In genomic region chr11:101278223-101279192, GRCm38 (mm10) we compare ENCODE assay signal across 8 mouse cellular contexts. TPM values are rescaled to one million over a fixed set of nuclear protein-coding genes. Genes with fewer than 3 reads are reported as not detected.
DNase-seq lines count a peak whose midpoint lies in the region; ATAC-seq and TF ChIP-seq lines count a peak whose summit lies in the region.

Gene Cntd1 (plus strand): TSS chr11:101279012.
Gene Coa3 (minus strand): TSS chr11:101279114.

- H3K27me3 ChIP-seq in lung, embryonic 14.5 days (ENCODE audit: insufficient read depth, low read length) = no peaks in the 10 kb centered on the region

- peak; percentile 96 to 97 for ATAC-seq in hematopoietic stem cell, adult 5-6 weeks (replicated peaks in 1 of 2; ENCODE audit: insufficient read depth in 1 of 2, low FRiP score in 2 of 2, low TSS enrichment in 1 of 2, low read depth in 1 of 2, poor library complexity in 2 of 2, severe bottlenecking in 2 of 2)
- ATAC-seq in lung, embryonic 14.5 days (ENCODE audit: insufficient read depth) = peak; percentile 97

- H3K4me3 ChIP-seq in lung, embryonic 14.5 days (ENCODE audit: low read depth, low read length) = peak within 1 kb of the TSS; percentile 64
- peak within 1 kb of the TSS; percentile 98 for H3K4me3 ChIP-seq in olfactory bulb, adult 2 months (ENCODE audit: insufficient read depth, low read depth, low read length)

- peak within 1 kb of the TSS; percentile 88 for H3K4me2 ChIP-seq in lung, embryonic 14.5 days

- peak; percentile 88 for DNase-seq in Muller cell, postnatal 12 days (ENCODE audit: inconsistent ontology term)
- DNase-seq in cerebellum, adult 8-10 months = peak; percentile 78
- peak; percentile 93 for DNase-seq in forelimb bud, embryonic 11.5 days (ENCODE audit: low read depth, low spot score)
- peak; percentile 78 to 82 for DNase-seq in layer of hippocampus, adult 8-10 months (ENCODE audit: low spot score in 2 of 2)
- DNase-seq in lung, embryonic 14.5 days = peak; percentile 97
- peak; percentile 70 to 85 for DNase-seq in thymus, adult 18-20 months

- H3K9ac ChIP-seq in lung, embryonic 14.5 days = peak within 1 kb of the TSS; percentile 63

- peak; percentile 58; the same call in 1 of the 2 replicates for TF ChIP-seq POLR2A in olfactory bulb, adult 2 months (IDR thresholded peaks at IDR 0.05; ENCODE audit: insufficient read depth, low read depth, low read length)

- 7% methylated on average over 45 of the region's 45 CpGs for WGBS in lung, embryonic 14.5 days
- WGBS in olfactory bulb, adult 2 months = 8% methylated on average over 45 of the region's 45 CpGs

- H3K4me1 ChIP-seq in lung, embryonic 14.5 days (ENCODE audit: insufficient read depth) = peaks cover 16% of the 10 kb centered on the region
- peaks cover 24% of the 10 kb centered on the region for H3K4me1 ChIP-seq in olfactory bulb, adult 2 months (ENCODE audit: control insufficient read depth, insufficient read depth, low read length)

- no peak for TF ChIP-seq CTCF in lung, embryonic 14.5 days (IDR thresholded peaks at IDR 0.05; ENCODE audit: low read depth)
- no peak for TF ChIP-seq CTCF in olfactory bulb, adult 2 months (IDR thresholded peaks at IDR 0.05; ENCODE audit: insufficient read depth, low read depth, low read length)

- no peaks in the 10 kb centered on the region for H3K36me3 ChIP-seq in lung, embryonic 14.5 days (ENCODE audit: insufficient read depth)

- no peak within 1 kb of the TSS for H3K27ac ChIP-seq in lung, embryonic 14.5 days (ENCODE audit: low read depth)
- H3K27ac ChIP-seq in olfactory bulb, adult 2 months (ENCODE audit: insufficient read depth, low read depth, low read length) = peak within 1 kb of the TSS; percentile 53

- H3K9me3 ChIP-seq in lung, embryonic 14.5 days (ENCODE audit: low read depth, low read length) = no peaks in the 10 kb centered on the region

RNA-seq across cellular contexts. Expression of gene Cntd1, which starts in this region (rescaled TPM):
- 1.3 and 2.4 TPM in 2 replicates for total RNA-seq in hematopoietic stem cell, adult 5-6 weeks (2017)
- total RNA-seq in layer of hippocampus, adult 8-10 months (2022) = 1 to 10 TPM in 1 of 4 experiments, under 1 TPM in 3; 0.16 to 1.4 (median 0.52) TPM
- 1.0 and 1.9 TPM in 2 replicates for polyA plus RNA-seq in lung, embryonic 14.5 days (2014; fragmentation: Nextera tagmentation; extraction: Ambion mirVana)
- polyA plus RNA-seq in olfactory bulb, adult 2 months (2012; ENCODE audit: insufficient read depth, insufficient read length, low replicate concordance, missing spikeins) = not detected in 2 replicates

RNA-seq across cellular contexts. Expression of gene Coa3, which starts in this region (rescaled TPM):
- 24.6 and 33.0 TPM in 2 replicates for total RNA-seq in hematopoietic stem cell, adult 5-6 weeks (2017)
- total RNA-seq in layer of hippocampus, adult 8-10 months (2022) = 10 to 100 TPM; 90.3 to 98.9 (median 91.4) TPM
- polyA plus RNA-seq in lung, embryonic 14.5 days (2014; fragmentation: Nextera tagmentation; extraction: Ambion mirVana) = 190 and 197 TPM in 2 replicates
- polyA plus RNA-seq in olfactory bulb, adult 2 months (2012; ENCODE audit: insufficient read depth, insufficient read length, low replicate concordance, missing spikeins) = not detected in 2 replicates

Comparison
In these comparisons a context has a peak if more than half of its experiments do, and no peak if none do; other contexts are left out.
1. RNA of gene Coa3 (polyA plus RNA-seq): 190 to 197 TPM in lung, embryonic 14.5 days; not detected in olfactory bulb, adult 2 months; every median in the first group is over 100 times any median in the second.
2. Peak in every context shown above with its lines, with median percentiles within 50 percentile points of each other: DNase-seq.